Mouse (Mus musculus): ENCODE data around the gene Nelfcd. TPM values are rescaled to one million over a fixed set of nuclear protein-coding genes. Genes with fewer than 3 reads are reported as not detected.

Nelfcd gene
- polyA plus RNA-seq, 2 experiments: 109 to 118 TPM

GRCm38 (mm10) chr2:174413127-174413526 is 2.5 kb upstream of the Nelfcd start:
- WGBS: 78% methylated on average over 7 of the region's 7 CpGs
- no peak for TF ChIP-seq POLR2A (IDR thresholded peaks at IDR 0.05; ENCODE audit: borderline replicate concordance, extremely low read depth, insufficient read depth, insufficient read length)

GRCm38 (mm10) chr2:174415001-174415730 is 438 bp upstream of the Nelfcd start:
- peak overlapping the region; percentile 91; the same call in 1 of the 2 replicates for H3K4me2 ChIP-seq (replicated peaks; ENCODE audit: low read depth, low read length, severe bottlenecking)
- peaks cover 9% of the 10 kb centered on the region for H3K4me1 ChIP-seq (ENCODE audit: control insufficient read depth, insufficient read depth, low read length)
- ATAC-seq (ENCODE audit: low FRiP score, low read depth) (peak; percentile 19), DNase-seq (ENCODE audit: low spot score) (no peak)
- H3K27me3 ChIP-seq (ENCODE audit: control insufficient read depth, insufficient read depth, low read length): no peaks in the 10 kb centered on the region
- H3K4me3 ChIP-seq (replicated peaks; ENCODE audit: low read length): peak overlapping the region; percentile 93
- H3K9me3 ChIP-seq (ENCODE audit: control insufficient read depth, low read length): no peaks in the 10 kb centered on the region
- no peak overlapping the region for H3K27ac ChIP-seq (replicated peaks; ENCODE audit: low read depth, low read length)
- whole genome bisulfite sequencing: 43% methylated on average over 17 of the region's 18 CpGs
- peaks cover 7% of the 10 kb centered on the region; the same call in 1 of the 2 replicates for H3K36me3 ChIP-seq (ENCODE audit: control insufficient read depth, insufficient read depth, low read length)
- TF ChIP-seq POLR2A (IDR thresholded peaks at IDR 0.05; ENCODE audit: borderline replicate concordance, extremely low read depth, insufficient read depth, insufficient read length): no peak
- H3K9ac ChIP-seq (ENCODE audit: low read depth, low read length, severe bottlenecking): no peak overlapping the region

More at GRCm38 (mm10) chr2:174413127-174413526, 2.5 kb upstream of the Nelfcd start:
- Histone ChIP-seq H3K4me2 (replicated peaks; ENCODE audit: low read depth, low read length, severe bottlenecking) (no peak overlapping the region), H3K9ac (ENCODE audit: low read depth, low read length, severe bottlenecking) (no peak overlapping the region), H3K4me3 (replicated peaks; ENCODE audit: low read length) (no peak overlapping the region), H3K4me1 (ENCODE audit: control insufficient read depth, insufficient read depth, low read length) (peaks cover 9% of the 10 kb centered on the region), H3K27me3 (ENCODE audit: control insufficient read depth, insufficient read depth, low read length) (no peaks in the 10 kb centered on the region), H3K36me3 (ENCODE audit: control insufficient read depth, insufficient read depth, low read length) (no peaks in the 10 kb centered on the region), H3K9me3 (ENCODE audit: control insufficient read depth, low read length) (no peaks in the 10 kb centered on the region), H3K27ac (replicated peaks; ENCODE audit: low read depth, low read length) (no peak overlapping the region)
- DNase-seq (ENCODE audit: low spot score): no peak
- no peak for ATAC-seq (ENCODE audit: low FRiP score, low read depth)

GRCm38 (mm10) chr2:174421107-174421506 is 5.5 kb downstream of the Nelfcd start:
- DNase-seq (ENCODE audit: low spot score) (no peak), ATAC-seq (ENCODE audit: low FRiP score, low read depth) (no peak)
- H3K27me3 ChIP-seq (ENCODE audit: control insufficient read depth, insufficient read depth, low read length): no peaks in the 10 kb centered on the region
- peaks cover 8% of the 10 kb centered on the region for H3K4me1 ChIP-seq (ENCODE audit: control insufficient read depth, insufficient read depth, low read length)
- no peak overlapping the region for H3K4me3 ChIP-seq (replicated peaks; ENCODE audit: low read length)
- peaks cover 59% of the 10 kb centered on the region for H3K36me3 ChIP-seq (ENCODE audit: control insufficient read depth, insufficient read depth, low read length)
- H3K9ac ChIP-seq (ENCODE audit: low read depth, low read length, severe bottlenecking): no peak overlapping the region
- TF ChIP-seq POLR2A (IDR thresholded peaks at IDR 0.05; ENCODE audit: borderline replicate concordance, extremely low read depth, insufficient read depth, insufficient read length): no peak
- H3K9me3 ChIP-seq (ENCODE audit: control insufficient read depth, low read length): no peaks in the 10 kb centered on the region
- 86% methylated on average over 6 of the region's 6 CpGs for WGBS
- H3K4me2 ChIP-seq (replicated peaks; ENCODE audit: low read depth, low read length, severe bottlenecking): no peak overlapping the region
- no peak overlapping the region for H3K27ac ChIP-seq (replicated peaks; ENCODE audit: low read depth, low read length)

- Histone ChIP-seq H3K4me1 (ENCODE audit: control insufficient read depth, insufficient read depth, low read length) (no peaks in the 10 kb centered on the region), H3K36me3 (ENCODE audit: control insufficient read depth, insufficient read depth, low read length) (peaks cover 91% of the 10 kb centered on the region), H3K9me3 (ENCODE audit: control insufficient read depth, low read length) (no peaks in the 10 kb centered on the region), H3K9ac (ENCODE audit: low read depth, low read length, severe bottlenecking) (no peak overlapping the region), H3K4me3 (replicated peaks; ENCODE audit: low read length) (no peak overlapping the region), H3K27ac (replicated peaks; ENCODE audit: low read depth, low read length) (no peak overlapping the region), H3K4me2 (replicated peaks; ENCODE audit: low read depth, low read length, severe bottlenecking) (no peak overlapping the region), H3K27me3 (ENCODE audit: control insufficient read depth, insufficient read depth, low read length) (no peaks in the 10 kb centered on the region)
- DNase-seq (ENCODE audit: low spot score) (no peak), ATAC-seq (ENCODE audit: low FRiP score, low read depth) (no peak)
- WGBS: 88% methylated on average over 11 of the region's 11 CpGs
- TF ChIP-seq POLR2A (IDR thresholded peaks at IDR 0.05; ENCODE audit: borderline replicate concordance, extremely low read depth, insufficient read depth, insufficient read length): no peak
Measured at GRCm38 (mm10) chr2:174424301-174425085, 8.9 kb downstream of the Nelfcd start.

- ATAC-seq (ENCODE audit: low FRiP score, low read depth): no peak
- 94% methylated on average over 12 of the region's 12 CpGs for WGBS
- Histone ChIP-seq H3K4me3 (replicated peaks; ENCODE audit: low read length) (no peak overlapping the region), H3K4me1 (ENCODE audit: control insufficient read depth, insufficient read depth, low read length) (no peaks in the 10 kb centered on the region), H3K9me3 (ENCODE audit: control insufficient read depth, low read length) (no peaks in the 10 kb centered on the region), H3K9ac (ENCODE audit: low read depth, low read length, severe bottlenecking) (no peak overlapping the region), H3K36me3 (ENCODE audit: control insufficient read depth, insufficient read depth, low read length) (peaks cover 85% of the 10 kb centered on the region), H3K27ac (replicated peaks; ENCODE audit: low read depth, low read length) (no peak overlapping the region), H3K27me3 (ENCODE audit: control insufficient read depth, insufficient read depth, low read length) (no peaks in the 10 kb centered on the region), H3K4me2 (replicated peaks; ENCODE audit: low read depth, low read length, severe bottlenecking) (no peak overlapping the region)
- no peak for TF ChIP-seq POLR2A (IDR thresholded peaks at IDR 0.05; ENCODE audit: borderline replicate concordance, extremely low read depth, insufficient read depth, insufficient read length)
- no peak for DNase-seq (ENCODE audit: low spot score)
Measured at GRCm38 (mm10) chr2:174426856-174427255, 11.3 kb downstream of the Nelfcd start.
